ENCODE assay signal across 10 mouse cellular contexts in genomic region chr12:79989582-79990110, GRCm38 (mm10).
DNase-seq lines count a peak whose midpoint lies in the region; ATAC-seq and TF ChIP-seq lines count a peak whose summit lies in the region.
"Had no signal": no experiment of that assay in that cellular context is flagged by ENCODE, and none has a peak within 500 bp of the region (broad histone marks: within the 10 kb centered on the region; RNA-seq: fewer than 3 reads in every experiment).

No protein-coding gene starts in this region.

- peak overlapping the region; percentile 63 for H3K9ac ChIP-seq in heart, embryonic 13.5 days
- H3K9ac ChIP-seq in limb, embryonic 12.5 days (replicated peaks), result 0 out of 2 replicates have a peak overlapping the region, but pooled peaks have one; percentile 23
- H3K9ac ChIP-seq in stomach, postnatal 0 days (ENCODE audit: low read length), result 0 out of 2 replicates have a peak overlapping the region, but pooled peaks have one; percentile 18

- no peak for DNase-seq in heart, adult 9 months (ENCODE audit: low spot score in 2 of 2)
- DNase-seq in right cerebral cortex, postnatal 10 days (ENCODE audit: low spot score in 2 of 2), result peak; percentile 57 to 62
- DNase-seq in right cerebral cortex, postnatal 14 days, result no peak
- no peak for DNase-seq in stomach, postnatal 0 days (ENCODE audit: low spot score)
- DNase-seq in thymus, postnatal 10 days (ENCODE audit: low spot score in 2 of 2), result no peak
- DNase-seq: adrenal gland, adult 2 months; kidney, adult 9 months had no signal

- H3K9me3 ChIP-seq in heart, embryonic 13.5 days, result no peaks in the 10 kb centered on the region
- H3K9me3 ChIP-seq in limb, embryonic 12.5 days, result no peaks in the 10 kb centered on the region
- H3K9me3 ChIP-seq in stomach, postnatal 0 days (ENCODE audit: control insufficient read depth, low read length), result no peaks in the 10 kb centered on the region

- peak overlapping the region; percentile 91 for H3K27ac ChIP-seq in heart, embryonic 13.5 days (replicated peaks)
- H3K27ac ChIP-seq in limb, embryonic 12.5 days, result peak overlapping the region; percentile 64
- no peak overlapping the region; the same call in 1 of the 2 replicates for H3K27ac ChIP-seq in stomach, postnatal 0 days (replicated peaks)

- H3K4me3 ChIP-seq in heart, embryonic 13.5 days, result no peak overlapping the region
- no peak overlapping the region for H3K4me3 ChIP-seq in limb, embryonic 12.5 days (replicated peaks)
- H3K4me3 ChIP-seq in stomach, postnatal 0 days (ENCODE audit: low read depth, low read length), result no peak overlapping the region

- no peaks in the 10 kb centered on the region for H3K27me3 ChIP-seq in heart, embryonic 13.5 days (replicated peaks)
- no peaks in the 10 kb centered on the region for H3K27me3 ChIP-seq in limb, embryonic 12.5 days
- H3K27me3 ChIP-seq in stomach, postnatal 0 days (ENCODE audit: control insufficient read depth, insufficient read depth, low read length), result no peaks in the 10 kb centered on the region

- TF ChIP-seq CTCF in stomach, postnatal 0 days (IDR thresholded peaks at IDR 0.05; ENCODE audit: low read depth), result peak; percentile 48

- WGBS in heart, embryonic 13.5 days, result 62% methylated on average over 9 of the region's 9 CpGs
- 59% methylated on average over 9 of the region's 9 CpGs for WGBS in limb, embryonic 12.5 days
- 42% methylated on average over 9 of the region's 9 CpGs for WGBS in stomach, postnatal 0 days

- H3K4me2 ChIP-seq in heart, embryonic 13.5 days, result no peak overlapping the region
- no peak overlapping the region for H3K4me2 ChIP-seq in limb, embryonic 12.5 days
- H3K4me2 ChIP-seq in stomach, postnatal 0 days (replicated peaks; ENCODE audit: low read depth), result no peak overlapping the region

- ATAC-seq in heart, embryonic 13.5 days (ENCODE audit: extremely low read depth, insufficient number of reproducible peaks, low FRiP score, low TSS enrichment), result no peak
- peak; percentile 27; the same call in 1 of the 2 replicates for ATAC-seq in limb, embryonic 12.5 days (ENCODE audit: insufficient number of reproducible peaks, insufficient read depth, low FRiP score, low TSS enrichment, low read depth)
- ATAC-seq in stomach, postnatal 0 days (ENCODE audit: low FRiP score, low TSS enrichment), result no peak
- no peak for ATAC-seq in activated CD4-positive, CD25-positive, alpha-beta regulatory T cell, adult 4 months

- H3K36me3 ChIP-seq in heart, embryonic 13.5 days, result no peaks in the 10 kb centered on the region
- H3K36me3 ChIP-seq in limb, embryonic 12.5 days, result no peaks in the 10 kb centered on the region
- no peaks in the 10 kb centered on the region for H3K36me3 ChIP-seq in stomach, postnatal 0 days (ENCODE audit: control insufficient read depth, insufficient read depth, low read length)

- H3K4me1 ChIP-seq in heart, embryonic 13.5 days, result peaks cover 85% of the 10 kb centered on the region
- peaks cover 65% of the 10 kb centered on the region for H3K4me1 ChIP-seq in limb, embryonic 12.5 days (replicated peaks)
- peaks cover 30% of the 10 kb centered on the region for H3K4me1 ChIP-seq in stomach, postnatal 0 days (replicated peaks; ENCODE audit: control insufficient read depth, insufficient read depth)

- no peak for TF ChIP-seq EP300 in stomach, postnatal 0 days (optimal IDR thresholded peaks at IDR 0.05)

Comparison
In these comparisons a context has a peak if more than half of its experiments do, and no peak if none do; other contexts are left out.
1. DNase-seq: peak in right cerebral cortex, postnatal 10 days (2 of 2); none in heart, adult 9 months (0 of 2), right cerebral cortex, postnatal 14 days (single experiment), stomach, postnatal 0 days (single experiment) and thymus, postnatal 10 days (0 of 2).
2. Peak in every context shown above with its lines, with median percentiles within 50 percentile points of each other: H3K9ac ChIP-seq.